Mouse (Mus musculus): ENCODE results near the gene Marcksl1.

The Marcksl1 gene

DNA sequence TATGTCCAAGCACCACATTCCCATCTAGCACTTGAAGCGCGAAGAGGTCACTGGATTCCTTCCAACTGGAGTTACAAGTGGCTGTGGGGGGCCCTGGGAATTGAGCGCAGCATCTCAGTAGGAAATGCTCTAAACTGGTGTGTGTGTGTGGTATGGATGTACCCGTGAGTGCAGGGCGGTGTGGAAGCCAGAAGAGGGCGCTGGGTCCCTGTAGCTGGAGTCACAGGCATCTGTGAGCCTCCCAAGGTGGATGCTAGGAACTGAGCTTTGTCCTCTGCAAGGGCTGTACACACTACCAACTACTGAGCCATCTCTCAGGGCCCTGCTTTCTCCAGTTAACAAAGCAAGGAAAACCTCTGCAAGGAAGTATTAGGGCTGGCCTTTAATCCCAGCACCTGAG is 26.6 kb downstream of the Marcksl1 start:
- CTCF ChIA-PET = interaction anchor here (0.5 to 2.3 kb wide), 42 partner anchors 9 to 494 kb away, joined by 3 to 33 read pairs (median 4); partner anchors contain the start of genes Khdrbs1 (in 1 of the 4), Lck (in 1 of the 4), Marcksl1 (in 1 of the 4) and Tmem39b (in 1 of the 4)

DNA sequence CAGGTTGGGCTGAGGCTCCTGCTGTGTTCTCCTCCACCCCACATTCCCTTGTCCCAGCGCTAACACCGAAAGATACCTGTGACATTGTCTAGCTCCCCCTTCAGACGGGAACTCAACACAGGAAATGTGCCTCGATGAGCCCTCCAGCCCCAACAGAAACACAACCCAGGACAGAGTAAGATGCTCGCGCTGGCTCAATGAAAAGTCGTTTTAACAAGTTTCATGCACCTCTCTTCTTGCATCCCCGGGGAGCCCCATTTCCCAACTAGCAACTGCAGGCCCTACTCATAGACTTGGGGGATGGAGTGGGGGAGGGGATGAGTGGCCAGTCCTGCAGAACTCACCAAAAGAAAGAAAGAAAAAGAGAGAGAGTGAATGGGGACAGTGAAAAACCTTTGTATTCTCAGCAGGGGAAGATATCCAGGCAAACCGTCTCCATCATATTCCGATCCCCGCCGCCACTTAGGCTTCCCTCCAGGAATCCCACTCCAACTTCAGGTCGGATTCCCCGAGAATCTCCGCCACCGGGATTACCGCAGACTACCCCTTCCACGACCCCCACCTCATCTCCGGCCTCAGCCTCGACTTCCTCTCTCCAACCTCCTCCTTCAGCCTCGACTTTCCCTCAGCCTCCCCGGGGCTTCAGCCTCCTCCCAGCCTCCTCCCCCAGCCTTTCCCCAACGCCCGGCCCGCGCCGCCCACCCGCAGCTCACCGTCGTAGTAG is 28.6 kb downstream of the Marcksl1 start:
- POLR2A ChIA-PET = interaction anchor here (0.6 to 7.3 kb wide), 62 partner anchors 8 to 978 kb away, joined by 3 to 66 read pairs (median 4); partner anchors contain the start of genes Marcksl1 (in 3 of the 4), Bsdc1 (in 2 of the 4), Tmem39b (in 2 of the 4) and Txlna (in 2 of the 4)
- CTCF ChIA-PET = interaction anchor here (0.5 to 2.3 kb wide), 16 partner anchors 8 to 1173 kb away, joined by 3 to 18 read pairs (median 4); no protein-coding TSS in a partner anchor

More for the DNA sequence above, 26.6 kb downstream of the Marcksl1 start:
- POLR2A ChIA-PET = interaction anchor here (0.6 to 7.3 kb wide), 40 partner anchors 9 to 562 kb away, joined by 3 to 66 read pairs (median 3); partner anchors contain the start of genes Bsdc1 (in 2 of the 4), Marcksl1 (in 2 of the 4), Txlna (in 2 of the 4) and Ccdc28b (in 1 of the 4)

DNA sequence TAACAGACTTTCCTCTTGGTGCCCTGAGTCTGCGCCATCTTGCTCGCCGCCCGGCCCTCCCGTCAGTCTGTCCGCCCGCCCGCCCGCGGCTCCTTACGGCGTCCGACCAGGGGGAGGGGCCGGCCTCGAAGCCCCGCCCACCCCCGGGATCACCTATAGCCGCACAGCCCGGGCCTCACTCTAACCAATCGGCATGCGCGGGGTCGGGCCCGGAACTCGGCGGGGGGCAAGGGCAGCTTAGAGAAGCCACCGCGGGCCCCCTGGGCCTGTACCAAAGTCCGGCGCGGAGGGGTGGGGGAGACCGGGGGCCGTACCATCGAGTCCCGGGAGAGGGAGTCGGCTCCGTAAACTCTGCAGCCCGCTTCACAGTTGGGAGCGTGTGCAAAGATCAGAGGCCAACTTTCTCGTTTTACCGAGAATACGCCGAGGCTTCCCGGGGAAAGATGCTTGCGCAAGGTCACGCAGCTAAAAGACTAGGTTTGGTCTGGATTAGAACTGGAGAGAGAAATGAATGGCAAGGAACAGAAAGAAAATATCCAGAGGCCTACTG is 29.3 kb downstream of the Marcksl1 start, which contains the start of gene Hdac1:
Gene Hdac1, minus strand, starts transcription at position 122 of the 550 bp plus-strand sequence.
- ChIA-PET POLR2A (interaction anchor here (0.5 to 7.3 kb wide), 59 partner anchors 8 to 978 kb away, joined by 3 to 66 read pairs (median 4); partner anchors contain the start of genes Marcksl1 (in 3 of the 4), Bsdc1 (in 2 of the 4), Txlna (in 2 of the 4) and Dcdc2b (in 1 of the 4)), CTCF (interaction anchor here (0.5 to 2.3 kb wide), 17 partner anchors 9 to 990 kb away, joined by 3 to 18 read pairs (median 4); no protein-coding TSS in a partner anchor)

DNA sequence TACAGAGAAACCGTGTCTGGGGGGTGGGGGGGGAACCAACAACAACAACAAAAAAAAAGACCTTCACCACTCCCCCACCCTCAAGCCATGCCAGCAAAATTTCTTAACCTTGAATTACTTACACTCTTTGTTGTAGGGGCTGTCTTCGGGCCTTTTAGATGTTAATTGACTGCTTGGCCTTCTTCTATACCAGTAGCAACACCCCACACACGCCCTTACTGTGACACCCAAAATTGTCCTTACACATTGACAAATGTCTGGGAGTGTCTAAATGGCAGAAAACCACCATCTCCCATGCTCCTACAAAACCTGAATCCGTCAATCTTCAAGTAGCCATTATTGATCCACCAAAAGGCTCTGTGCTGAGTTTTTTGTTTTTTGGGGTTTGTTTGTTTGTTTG is 30.7 kb downstream of the Marcksl1 start:
- CTCF ChIA-PET = interaction anchor here in 2 of 4 experiments (0.7 to 1.4 kb wide), 2 partner anchors 11 to 64 kb away, joined by 3 to 4 read pairs; no protein-coding TSS in a partner anchor
- POLR2A ChIA-PET = interaction anchor here in 3 of 4 experiments (0.7 to 3.4 kb wide), 8 partner anchors 12 to 274 kb away, joined by 3 to 25 read pairs (median 4); partner anchors contain the start of gene Marcksl1 (in 1 of the 3)

DNA sequence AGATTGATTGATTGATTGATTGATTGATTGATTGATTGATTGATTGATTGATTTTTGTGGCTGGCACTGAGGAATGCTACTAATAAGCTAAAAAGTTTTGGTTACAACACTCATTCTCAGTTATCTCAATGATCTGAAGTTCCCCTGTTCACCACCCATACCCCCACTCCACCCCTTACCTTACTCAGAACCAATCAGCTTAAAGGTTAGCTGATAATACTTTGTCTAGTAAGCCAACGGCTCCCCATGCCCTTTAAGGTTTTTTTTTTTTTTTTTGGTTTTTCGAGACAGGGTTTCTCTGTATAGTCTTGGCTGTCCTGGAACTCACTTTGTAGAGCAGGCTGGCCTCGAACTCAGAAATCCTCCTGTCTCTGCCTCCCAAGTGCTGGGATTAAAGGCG is 34.2 kb downstream of the Marcksl1 start:
- ChIA-PET CTCF (interaction anchor here in 2 of 4 experiments (2.0 kb wide), 2 partner anchors 24 to 37 kb away, joined by 5 read pairs; no protein-coding TSS in a partner anchor), POLR2A (interaction anchor here (0.6 to 1.6 kb wide), 6 partner anchors 9 to 149 kb away, joined by 3 to 7 read pairs (median 4); partner anchors contain the start of genes Marcksl1 (in 1 of the 4) and Tmem39b (in 1 of the 4))

DNA sequence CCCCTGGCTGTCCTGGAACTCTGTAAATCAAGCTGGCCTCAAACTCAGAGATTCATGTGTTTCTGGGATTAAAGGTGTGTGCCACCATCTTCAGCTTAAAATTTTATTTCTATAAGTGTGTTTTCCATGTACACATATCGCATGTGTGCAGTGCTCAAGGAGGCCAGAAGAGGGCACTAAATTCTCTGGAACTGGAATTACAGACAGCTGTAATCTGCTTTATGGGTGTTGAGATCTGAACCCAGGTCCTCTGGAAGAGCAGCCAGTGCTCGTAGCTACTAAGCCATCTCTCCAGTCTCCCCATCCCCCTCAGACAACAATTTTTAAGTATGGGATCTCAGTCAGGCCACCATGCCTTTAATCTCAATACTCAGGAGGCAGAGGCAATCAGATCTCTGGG is 35.9 kb downstream of the Marcksl1 start:
- ChIA-PET CTCF (interaction anchor here (0.6 to 2.2 kb wide), 25 partner anchors 9 to 1292 kb away, joined by 3 to 13 read pairs (median 4); partner anchors contain the start of gene Tinagl1 (in 1 of the 4)), POLR2A (interaction anchor here in 2 of 4 experiments (0.5 to 1.1 kb wide), 8 partner anchors 9 to 322 kb away, joined by 3 to 8 read pairs (median 4); no protein-coding TSS in a partner anchor)

DNA sequence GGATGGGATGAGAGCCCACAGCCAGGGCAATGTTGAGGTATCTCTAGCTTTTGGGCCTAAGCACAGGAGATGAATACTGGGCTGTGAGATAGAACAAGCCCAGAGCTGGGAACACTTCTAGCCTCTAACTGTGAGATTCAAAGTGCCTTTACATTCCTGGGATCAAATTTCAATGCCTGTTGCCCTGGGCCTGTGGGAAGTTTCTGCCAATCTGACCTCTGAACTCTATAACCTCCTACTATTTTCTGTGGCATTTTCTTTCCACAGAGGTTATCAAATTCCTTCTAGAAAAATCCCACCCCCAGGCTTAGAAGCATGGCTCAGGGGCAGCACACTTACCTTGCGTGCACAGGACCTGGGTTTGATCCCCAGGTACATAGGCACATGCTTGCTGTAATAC is 36.9 kb downstream of the Marcksl1 start:
- ChIA-PET POLR2A (interaction anchor here in 2 of 4 experiments (0.6 to 1.0 kb wide), 4 partner anchors 7 to 134 kb away, joined by 3 to 8 read pairs (median 5); no protein-coding TSS in a partner anchor), CTCF (interaction anchor here in 2 of 4 experiments (0.6 to 2.2 kb wide), 6 partner anchors 10 to 522 kb away, joined by 3 to 13 read pairs (median 6); no protein-coding TSS in a partner anchor)

DNA sequence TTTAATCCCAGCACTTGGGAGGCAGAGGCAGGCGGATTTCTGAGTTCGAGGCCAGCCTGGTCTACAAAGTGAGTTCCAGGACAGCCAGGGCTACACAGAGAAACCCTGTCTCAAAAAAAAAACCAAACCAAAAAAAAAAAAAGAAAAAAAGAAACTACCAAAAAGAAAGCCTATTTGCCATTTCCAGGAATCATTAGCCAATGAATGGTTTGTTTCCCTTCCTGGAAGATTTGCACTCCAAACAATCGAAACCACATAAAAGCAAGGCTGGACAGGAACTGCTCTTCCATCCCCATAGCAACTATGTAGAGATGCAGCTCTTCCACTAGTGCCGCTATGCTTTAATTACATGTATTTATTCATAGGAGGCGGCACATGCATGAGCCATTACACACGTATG is 41.1 kb downstream of the Marcksl1 start:
- POLR2A ChIA-PET = interaction anchor here (0.7 to 6.8 kb wide), 17 partner anchors 9 to 173 kb away, joined by 3 to 66 read pairs (median 13); partner anchors contain the start of genes Hdac1 (in 3 of the 4), Bsdc1 (in 1 of the 4), Eif3i (in 1 of the 4) and Fam167b (in 1 of the 4)

DNA sequence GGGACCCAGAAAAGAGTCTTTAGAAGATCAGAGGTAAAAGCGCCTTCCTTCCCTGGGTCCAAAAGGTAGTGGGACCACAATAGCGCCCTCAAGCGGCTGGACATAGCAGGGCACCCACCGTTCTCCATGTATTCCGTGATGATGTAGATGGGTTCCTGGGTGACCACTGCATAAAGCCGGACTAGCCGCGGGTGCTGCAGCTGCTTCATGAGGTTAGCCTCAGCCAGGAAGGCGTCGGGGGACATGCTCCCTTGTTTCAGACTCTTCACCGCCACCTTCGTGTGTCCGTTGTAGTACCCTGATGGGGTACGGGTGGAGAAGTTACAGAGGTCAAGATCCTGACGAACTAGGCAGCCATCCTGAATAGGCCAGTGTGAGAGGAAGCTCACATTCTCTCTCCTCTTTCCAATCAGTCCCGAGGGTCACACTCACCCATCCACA is 42.1 kb downstream of the Marcksl1 start:
- POLR2A ChIA-PET = interaction anchor here (0.6 to 6.8 kb wide), 49 partner anchors 8 to 749 kb away, joined by 3 to 66 read pairs (median 5); partner anchors contain the start of genes Hdac1 (in 3 of the 4), Marcksl1 (in 2 of the 4), S100pbp (in 2 of the 4) and Txlna (in 2 of the 4)
- CTCF ChIA-PET = interaction anchor here (0.5 to 4.1 kb wide), 35 partner anchors 9 to 647 kb away, joined by 3 to 24 read pairs (median 4); partner anchors contain the start of genes Hdac1 (in 3 of the 4), Ccdc28b (in 1 of the 4), Fam167b (in 1 of the 4) and Tmem39b (in 1 of the 4)

More for the DNA sequence above, 41.1 kb downstream of the Marcksl1 start:
- CTCF ChIA-PET = interaction anchor here (0.6 to 2.9 kb wide), 27 partner anchors 9 to 278 kb away, joined by 3 to 24 read pairs (median 4); partner anchors contain the start of genes Hdac1 (in 3 of the 4), Ccdc28b (in 1 of the 4), Fam167b (in 1 of the 4) and Txlna (in 1 of the 4)

DNA sequence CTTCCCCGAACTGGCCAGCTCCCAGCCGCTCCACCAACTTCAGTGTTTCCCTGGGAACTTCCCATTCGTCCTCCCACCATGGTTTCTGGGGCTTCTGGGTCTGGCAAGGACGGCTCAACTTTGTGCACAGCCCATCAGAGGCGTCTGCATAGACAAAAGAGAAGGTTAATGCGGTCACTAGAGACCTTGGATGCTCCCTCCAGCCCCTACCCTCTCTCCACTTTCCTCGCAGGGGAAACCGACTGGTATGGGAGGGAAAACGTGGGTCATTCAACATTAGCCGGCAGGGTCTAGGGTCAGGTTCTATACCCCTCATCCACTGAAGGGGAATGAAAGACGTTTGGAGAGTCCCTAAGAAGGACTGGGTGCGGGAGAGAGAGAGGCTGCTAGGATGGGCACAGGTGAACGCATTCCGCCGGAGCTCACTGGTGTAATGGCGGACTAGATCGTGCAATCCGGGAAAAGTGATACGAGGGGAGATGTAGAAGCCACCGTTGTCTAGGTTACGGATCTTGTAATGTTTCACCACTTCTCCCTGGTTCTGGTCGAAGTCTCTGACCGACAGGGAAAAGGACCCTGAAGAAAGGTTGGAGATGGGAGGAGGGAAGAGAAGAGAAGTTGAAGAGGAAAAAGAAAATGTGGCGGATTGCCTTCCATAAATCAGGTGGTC is 42.6 kb downstream of the Marcksl1 start:
- ChIA-PET CTCF (interaction anchor here (0.5 to 4.1 kb wide), 26 partner anchors 9 to 749 kb away, joined by 3 to 24 read pairs (median 4); partner anchors contain the start of gene Hdac1 (in 2 of the 4)), POLR2A (interaction anchor here (0.6 to 6.8 kb wide), 78 partner anchors 8 to 976 kb away, joined by 3 to 66 read pairs (median 4); partner anchors contain the start of genes Hdac1 (in 3 of the 4), S100pbp (in 3 of the 4), Txlna (in 3 of the 4) and Yars (in 3 of the 4))

DNA sequence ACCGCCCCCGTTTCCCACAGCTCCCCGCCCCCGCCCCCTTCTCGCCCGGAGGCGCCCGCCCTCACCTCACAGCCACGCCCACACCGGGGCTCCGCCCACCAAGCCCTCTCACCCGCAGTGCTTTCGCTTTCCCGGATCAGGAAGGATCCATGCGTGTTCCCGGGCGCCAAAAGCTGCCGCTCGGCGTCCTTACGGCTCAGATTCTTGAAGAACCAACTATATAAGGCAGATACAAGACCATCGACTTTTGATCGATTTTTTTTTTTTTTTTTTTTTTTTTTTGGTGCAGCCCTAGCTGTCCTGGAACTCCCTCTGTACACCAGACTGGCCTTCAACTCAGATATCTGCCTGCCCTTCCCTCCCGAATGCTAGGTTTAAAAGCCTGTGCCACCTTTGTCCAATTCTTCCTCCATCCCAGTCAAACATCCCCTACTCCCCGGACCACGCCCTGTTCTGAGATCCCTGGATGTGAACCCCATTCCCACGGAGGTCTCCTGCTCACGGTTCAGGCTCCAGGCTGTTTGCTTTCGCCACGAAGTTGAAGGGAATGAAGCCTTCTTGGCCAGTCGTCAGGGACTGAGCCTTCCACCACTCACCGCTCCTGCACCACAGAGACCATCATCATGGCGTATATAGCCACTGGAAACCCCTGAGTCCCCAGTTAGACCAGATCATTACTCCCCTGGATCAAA is 43.3 kb downstream of the Marcksl1 start:
- POLR2A ChIA-PET = interaction anchor here (0.5 to 6.8 kb wide), 75 partner anchors 8 to 975 kb away, joined by 3 to 66 read pairs (median 4); partner anchors contain the start of genes Hdac1 (in 3 of the 4), Txlna (in 3 of the 4), Marcksl1 (in 2 of the 4) and S100pbp (in 2 of the 4)

DNA sequence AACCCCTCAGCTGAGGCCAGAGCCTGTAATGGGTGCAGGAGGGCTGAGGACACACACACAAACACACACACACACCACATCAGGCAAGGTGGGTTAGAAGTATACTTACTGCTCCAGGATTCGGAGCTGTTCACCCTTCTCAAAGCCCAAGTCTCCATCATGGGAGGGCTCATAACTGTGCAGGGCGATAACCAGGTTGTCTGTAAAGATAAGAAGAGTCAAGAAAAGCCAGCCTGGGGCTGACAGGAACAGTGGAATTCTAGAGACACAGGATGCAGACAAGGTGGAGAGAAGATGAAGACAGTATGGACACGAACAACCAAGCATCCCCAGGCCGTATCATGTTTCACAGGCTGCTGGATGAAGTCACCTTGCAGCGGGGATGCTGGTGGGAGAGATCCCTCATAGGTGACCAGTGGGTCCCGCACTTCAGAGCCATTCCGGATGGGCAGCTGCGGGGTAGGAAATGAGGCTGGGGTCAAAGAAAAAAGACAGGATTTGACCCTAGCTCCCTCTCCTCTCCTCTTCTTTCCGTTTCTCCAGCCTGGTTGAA is 44.0 kb downstream of the Marcksl1 start:
- ChIA-PET POLR2A (interaction anchor here (0.6 to 6.8 kb wide), 25 partner anchors 8 to 499 kb away, joined by 3 to 66 read pairs (median 5); partner anchors contain the start of genes Hdac1 (in 2 of the 4), Eif3i (in 1 of the 4), Marcksl1 (in 1 of the 4) and Rnf19b (in 1 of the 4)), CTCF (interaction anchor here in 3 of 4 experiments (0.6 to 4.1 kb wide), 10 partner anchors 17 to 568 kb away, joined by 3 to 24 read pairs (median 6); partner anchors contain the start of gene Fam167b (in 1 of the 3))

More for the DNA sequence above, 43.3 kb downstream of the Marcksl1 start:
- CTCF ChIA-PET = interaction anchor here (0.5 to 4.1 kb wide), 23 partner anchors 8 to 750 kb away, joined by 3 to 24 read pairs (median 5); partner anchors contain the start of genes Hdac1 (in 2 of the 4) and Fam167b (in 1 of the 4)

DNA sequence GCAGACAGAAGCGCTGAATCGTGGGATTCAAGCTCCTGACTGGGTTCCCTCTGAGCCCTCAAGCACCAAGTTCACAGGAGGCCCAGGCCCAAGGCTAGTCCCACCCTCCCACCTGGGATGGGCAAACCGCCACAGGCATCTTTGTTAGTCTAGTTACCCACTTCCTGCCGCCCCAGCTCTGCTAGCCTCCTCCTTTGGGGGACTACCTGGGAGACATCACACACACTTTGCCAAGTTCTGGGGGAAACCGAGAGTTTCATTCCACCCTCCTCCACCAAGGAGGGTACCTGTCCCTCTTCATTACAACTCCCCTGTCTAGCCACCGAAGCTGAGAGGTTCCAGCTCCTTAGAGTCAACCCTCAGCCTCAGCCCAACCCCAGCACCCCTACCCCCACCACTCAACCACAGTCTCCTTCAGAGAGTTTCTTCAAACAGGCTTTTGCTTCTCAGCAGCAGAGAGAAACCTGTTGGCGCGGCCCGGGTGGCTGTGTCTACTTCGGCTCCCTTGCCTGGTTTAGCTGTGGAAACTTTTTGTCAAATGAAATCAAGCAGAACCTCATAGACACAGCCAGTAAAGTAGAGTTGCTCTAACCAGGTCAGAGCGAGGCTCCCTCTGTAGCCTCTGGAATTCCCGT is 45.1 kb downstream of the Marcksl1 start:
- POLR2A ChIA-PET = interaction anchor here in 3 of 4 experiments (0.6 to 6.8 kb wide), 22 partner anchors 9 to 500 kb away, joined by 3 to 66 read pairs (median 3); partner anchors contain the start of genes Bsdc1 (in 2 of the 3), Hdac1 (in 2 of the 3), Marcksl1 (in 1 of the 3) and Rnf19b (in 1 of the 3)
- CTCF ChIA-PET = interaction anchor here in 3 of 4 experiments (0.6 to 4.1 kb wide), 8 partner anchors 9 to 388 kb away, joined by 3 to 13 read pairs (median 4); partner anchors contain the start of genes Fam167b (in 1 of the 3) and Txlna (in 1 of the 3)

DNA sequence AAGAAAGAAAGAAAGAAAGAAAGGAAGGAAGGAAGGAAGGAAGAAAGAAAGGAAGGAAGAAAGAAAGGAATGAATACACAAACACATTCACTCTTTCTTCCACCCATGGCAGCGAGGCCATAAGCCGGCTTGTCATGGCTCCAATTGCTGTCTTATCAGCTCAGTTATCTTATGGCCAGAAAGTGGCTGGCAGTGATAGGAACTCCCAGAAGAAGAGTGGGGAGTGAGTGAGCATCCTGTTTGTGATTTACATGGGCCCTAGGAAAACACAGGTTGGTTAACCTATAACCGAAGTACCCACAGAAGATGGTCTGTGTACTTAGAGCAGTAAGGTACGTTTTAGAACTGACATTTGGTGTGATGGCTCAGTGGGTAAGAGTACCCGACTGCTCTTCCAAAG is 47.8 kb downstream of the Marcksl1 start:
- POLR2A ChIA-PET = interaction anchor here in 2 of 4 experiments (0.6 to 1.0 kb wide), 3 partner anchors 15 to 234 kb away, joined by 3 read pairs; no protein-coding TSS in a partner anchor
- CTCF ChIA-PET = interaction anchor here in 1 of 4 experiments (1.4 to 1.9 kb wide), 2 partner anchors 16 to 21 kb away, joined by 3 to 4 read pairs; no protein-coding TSS in a partner anchor

Measured in embryonic stem cell, embryonic (primary cell).